Mouse (Mus musculus) E14TG2a.4 (cell line): ENCODE results near the gene Hdac9.

Experiments
- CTCF ChIP-seq: conservative IDR thresholded peaks from 2 replicates; pipeline ENCODE4 v1.5.1; 2014; ENCODE audit warnings: low read length
- NANOG ChIP-seq: IDR thresholded peaks from 2 replicates; pipeline ENCODE4 v1.6.1; 2014; ENCODE audit warnings: borderline replicate concordance, low read length, mixed read lengths
- POU5F1 ChIP-seq: IDR thresholded peaks from 2 replicates; pipeline ENCODE4 v1.6.1; 2014; ENCODE audit warnings: low read length, borderline replicate concordance

DNA sequence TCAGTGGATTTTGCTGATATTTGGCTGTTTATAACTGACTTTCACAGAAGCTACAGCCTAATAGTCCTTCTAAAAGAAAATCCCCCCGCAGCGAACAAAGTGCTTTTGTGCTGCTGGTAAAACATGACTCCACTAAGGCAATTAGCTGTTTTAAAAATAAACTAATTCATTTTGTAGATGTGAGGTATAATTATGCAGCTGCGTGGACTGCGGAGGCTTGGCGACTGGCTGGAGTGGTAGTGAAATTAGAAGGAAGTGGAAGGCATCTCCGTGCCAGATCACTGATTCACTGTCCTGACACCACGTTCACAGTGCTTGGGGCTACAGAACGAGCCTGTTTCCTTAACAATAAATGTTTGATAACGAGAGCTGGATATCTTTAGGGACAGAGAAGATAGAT, 366.6 kb downstream of the Hdac9 start:
- no peak for TF ChIP-seq CTCF
- TF ChIP-seq POU5F1 = no peak
- TF ChIP-seq NANOG = no peak
